Mouse (Mus musculus) left cerebral cortex, postnatal 10 days (tissue): Measurements from ENCODE around the gene Wwc1. TPM values are rescaled to one million over a fixed set of nuclear protein-coding genes. Genes with fewer than 3 reads are reported as not detected.

ENCODE experiments used
- DNase-seq, 2 experiments: peaks; one replicate each; pipeline ENCODE4 v3.0.0; 2021 to 2022; ENCODE audit warnings: low spot score in 2 of 2, mixed read lengths in 1 of 2; ENCODE audit errors: extremely low spot score in 1 of 2
- intact Hi-C: fragments of 180-260 bp; cut with DNase I; formaldehyde crosslinking; loops from one replicate; pipeline ENCODE4 v1.15.1; 2025
- total RNA-seq, 2 experiments: library from RNA; stranded (reverse); gene quantifications; 2 replicates each; pipeline ENCODE4 v1.2.3; 2021

Wwc1 gene
- total RNA-seq, 2 experiments from 2014 or later: 127 to 158 TPM

GRCm38 (mm10) chr11:35945187-35945586 lies 35.1 kb downstream of the Wwc1 start:
- intact Hi-C loops: no loop called here
- no peak for DNase-seq

- DNase-seq: no peak
- intact Hi-C loops: no loop called here
Measured at GRCm38 (mm10) chr11:35941641-35942040, 38.7 kb downstream of the Wwc1 start.

GRCm38 (mm10) chr11:35941064-35941463 lies 39.3 kb downstream of the Wwc1 start:
- intact Hi-C loops: no loop called here
- DNase-seq: peak in 1 of 2 experiments; percentile 40

GRCm38 (mm10) chr11:35938790-35939385 lies 41.4 kb downstream of the Wwc1 start:
- intact Hi-C loops: no loop called here
- DNase-seq: no peak

- no peak for DNase-seq
- intact Hi-C loops: no loop called here
Measured at GRCm38 (mm10) chr11:35935645-35936044, 44.7 kb downstream of the Wwc1 start.

GRCm38 (mm10) chr11:35935133-35935532 lies 45.2 kb downstream of the Wwc1 start:
- DNase-seq: no peak
- intact Hi-C loops: no loop called here

GRCm38 (mm10) chr11:35933402-35934085 lies 46.8 kb downstream of the Wwc1 start:
- DNase-seq: peak; percentile 51 to 63
- intact Hi-C loops: no loop called here

- intact Hi-C loops: no loop called here
- DNase-seq: no peak
Measured at GRCm38 (mm10) chr11:35932121-35932885, 48.0 kb downstream of the Wwc1 start.

GRCm38 (mm10) chr11:35930511-35931060 lies 49.7 kb downstream of the Wwc1 start:
- DNase-seq: no peak
- intact Hi-C loops: no loop called here

- intact Hi-C loops: no loop called here
- DNase-seq: no peak
Measured at GRCm38 (mm10) chr11:35928453-35928852, 51.9 kb downstream of the Wwc1 start.

GRCm38 (mm10) chr11:35927309-35927708 lies 53.0 kb downstream of the Wwc1 start:
- intact Hi-C loops: no loop called here
- DNase-seq: peak; percentile 54 to 69

- no peak for DNase-seq
- intact Hi-C loops: no loop called here
Measured at GRCm38 (mm10) chr11:35925592-35925991, 54.7 kb downstream of the Wwc1 start.

- no peak for DNase-seq
- intact Hi-C loops: no loop called here
Measured at GRCm38 (mm10) chr11:35922205-35922873, 58.0 kb downstream of the Wwc1 start.

GRCm38 (mm10) chr11:35920776-35921175 lies 59.6 kb downstream of the Wwc1 start:
- DNase-seq: no peak
- intact Hi-C loops: no loop called here

- no peak for DNase-seq
- intact Hi-C loops: loop anchor here (2.0 kb wide), 1 partner anchor 61 kb away; the partner anchor contains the start of gene Wwc1
Measured at GRCm38 (mm10) chr11:35919856-35920503, 60.3 kb downstream of the Wwc1 start.

GRCm38 (mm10) chr11:35919383-35919782 lies 60.9 kb downstream of the Wwc1 start:
- no peak for DNase-seq
- intact Hi-C loops: loop anchor here (2.0 kb wide), 1 partner anchor 61 kb away; the partner anchor contains the start of gene Wwc1

GRCm38 (mm10) chr11:35916466-35917185 lies 63.7 kb downstream of the Wwc1 start:
- intact Hi-C loops: no loop called here
- DNase-seq: no peak

- DNase-seq: no peak
- intact Hi-C loops: no loop called here
Measured at GRCm38 (mm10) chr11:35915546-35915945, 64.8 kb downstream of the Wwc1 start.
